Mouse (Mus musculus): ENCODE measurements around the gene Mrs2. TPM values are rescaled to one million over a fixed set of nuclear protein-coding genes. Genes with fewer than 3 reads are reported as not detected.

Mrs2 gene
- total and polyA plus RNA-seq, 3 experiments, result 7.2 to 58.4 (median 21.6) TPM

- peaks cover 8% of the 10 kb centered on the region for H3K27me3 ChIP-seq (ENCODE audit: insufficient read depth, low read length)
- DNase-seq (ENCODE audit: low spot score) (no peak), ATAC-seq (ENCODE audit: extremely low read depth, insufficient number of reproducible peaks, low FRiP score, poor library complexity, severe bottlenecking) (no peak)
- H3K4me1 ChIP-seq (ENCODE audit: insufficient read depth, low read depth, low read length), result no peaks in the 10 kb centered on the region
- no peaks in the 10 kb centered on the region for H3K9me3 ChIP-seq (replicated peaks)
- TF ChIP-seq TAL1 (conservative IDR thresholded peaks at IDR 0.05; ENCODE audit: low read depth, low read length), result no peak
- TF ChIP-seq GATA1 (IDR thresholded peaks at IDR 0.05; ENCODE audit: borderline replicate concordance, low read length), result no peak
- no peak for TF ChIP-seq GATA2 (IDR thresholded peaks at IDR 0.05; ENCODE audit: borderline replicate concordance, low read depth, low read length)
- TF ChIP-seq CTCF (IDR thresholded peaks at IDR 0.05; ENCODE audit: low read depth, low read length), result no peak
- no peak for TF ChIP-seq POLR2AphosphoS5 (IDR thresholded peaks at IDR 0.05; ENCODE audit: insufficient replicate concordance, low read depth, low read length)
- no peak within 1 kb of the TSS for H3K4me3 ChIP-seq (ENCODE audit: low read depth, low read length)
- no peaks in the 10 kb centered on the region for H3K36me3 ChIP-seq (replicated peaks)
These were observed 77.5 kb downstream of the Mrs2 start, which contains the start of gene Gpld1 for GRCm38 (mm10) chr13:24942512-24943282. Gene Gpld1, plus strand, starts transcription at chr13:24943152.

GRCm38 (mm10) chr13:24939472-24939871, 80.7 kb downstream of the Mrs2 start:
- DNase-seq (ENCODE audit: low spot score) (no peak), ATAC-seq (ENCODE audit: extremely low read depth, insufficient number of reproducible peaks, low FRiP score, poor library complexity, severe bottlenecking) (no peak)
- no peak overlapping the region for H3K4me3 ChIP-seq (ENCODE audit: low read depth, low read length)
- H3K4me1 ChIP-seq (ENCODE audit: insufficient read depth, low read depth, low read length), result no peaks in the 10 kb centered on the region
- TF ChIP-seq GATA1 (IDR thresholded peaks at IDR 0.05; ENCODE audit: borderline replicate concordance, low read length), result no peak
- TF ChIP-seq POLR2AphosphoS5 (IDR thresholded peaks at IDR 0.05; ENCODE audit: insufficient replicate concordance, low read depth, low read length), result no peak
- TF ChIP-seq CTCF (IDR thresholded peaks at IDR 0.05; ENCODE audit: low read depth, low read length), result no peak
- no peak for TF ChIP-seq TAL1 (conservative IDR thresholded peaks at IDR 0.05; ENCODE audit: low read depth, low read length)
- no peak for TF ChIP-seq GATA2 (IDR thresholded peaks at IDR 0.05; ENCODE audit: borderline replicate concordance, low read depth, low read length)
- H3K36me3 ChIP-seq (replicated peaks), result no peaks in the 10 kb centered on the region
- no peaks in the 10 kb centered on the region for H3K9me3 ChIP-seq (replicated peaks)
- H3K27me3 ChIP-seq (ENCODE audit: insufficient read depth, low read length), result peaks cover 12% of the 10 kb centered on the region

GRCm38 (mm10) chr13:24938683-24939082, 81.5 kb downstream of the Mrs2 start:
- H3K4me1 ChIP-seq (ENCODE audit: insufficient read depth, low read depth, low read length), result no peaks in the 10 kb centered on the region
- no peaks in the 10 kb centered on the region for H3K36me3 ChIP-seq (replicated peaks)
- H3K9me3 ChIP-seq (replicated peaks), result no peaks in the 10 kb centered on the region
- no peak overlapping the region for H3K4me3 ChIP-seq (ENCODE audit: low read depth, low read length)
- TF ChIP-seq CTCF (IDR thresholded peaks at IDR 0.05; ENCODE audit: low read depth, low read length) (peak; percentile 39; the same call in 1 of the 2 replicates), POLR2AphosphoS5 (IDR thresholded peaks at IDR 0.05; ENCODE audit: insufficient replicate concordance, low read depth, low read length) (no peak)
- DNase-seq (ENCODE audit: low spot score), result peak; percentile 13
- no peak for ATAC-seq (ENCODE audit: extremely low read depth, insufficient number of reproducible peaks, low FRiP score, poor library complexity, severe bottlenecking)
- peaks cover 12% of the 10 kb centered on the region for H3K27me3 ChIP-seq (ENCODE audit: insufficient read depth, low read length)

GRCm38 (mm10) chr13:24937839-24938166, 82.4 kb downstream of the Mrs2 start:
- no peak overlapping the region for H3K4me3 ChIP-seq (ENCODE audit: low read depth, low read length)
- H3K9me3 ChIP-seq (replicated peaks), result no peaks in the 10 kb centered on the region
- ATAC-seq (ENCODE audit: extremely low read depth, insufficient number of reproducible peaks, low FRiP score, poor library complexity, severe bottlenecking) (no peak), DNase-seq (ENCODE audit: low spot score) (no peak)
- H3K36me3 ChIP-seq (replicated peaks), result no peaks in the 10 kb centered on the region
- TF ChIP-seq GATA1 (IDR thresholded peaks at IDR 0.05; ENCODE audit: borderline replicate concordance, low read length), result no peak
- H3K27me3 ChIP-seq (ENCODE audit: insufficient read depth, low read length), result peaks cover 13% of the 10 kb centered on the region
- H3K4me1 ChIP-seq (ENCODE audit: insufficient read depth, low read depth, low read length), result peaks cover 6% of the 10 kb centered on the region; the same call in 1 of the 2 replicates

Other genes with a start within 250 kb of the Mrs2 start
- gene BC005537, start 218.7 kb downstream of the Mrs2 start, total RNA-seq (2014; fragmentation: Nextera tagmentation), result 121 and 168 TPM in 2 replicates
- gene BC005537, start 218.7 kb downstream of the Mrs2 start, total RNA-seq (2017), result 47.1 and 51.4 TPM in 2 replicates
- gene BC005537, start 218.7 kb downstream of the Mrs2 start, polyA plus RNA-seq (2012), result 61.7 and 75.4 TPM in 2 replicates
- 134 TPM in 2 replicates for gene Acot13, start 188.8 kb downstream of the Mrs2 start, total RNA-seq (2014; fragmentation: Nextera tagmentation)
- gene Acot13, start 188.8 kb downstream of the Mrs2 start, total RNA-seq (2017), result 105 and 110 TPM in 2 replicates
- gene Acot13, start 188.8 kb downstream of the Mrs2 start, polyA plus RNA-seq (2012), result 59.2 and 59.6 TPM in 2 replicates
- 84.6 and 95.5 TPM in 2 replicates for gene Tdp2, start 188.7 kb downstream of the Mrs2 start, total RNA-seq (2014; fragmentation: Nextera tagmentation)
- 88.5 and 89.3 TPM in 2 replicates for gene Tdp2, start 188.7 kb downstream of the Mrs2 start, total RNA-seq (2017)
- 49.6 and 77.6 TPM in 2 replicates for gene Tdp2, start 188.7 kb downstream of the Mrs2 start, polyA plus RNA-seq (2012)
- gene D130043K22Rik, start 175.2 kb downstream of the Mrs2 start, total RNA-seq (2014; fragmentation: Nextera tagmentation), result 0.19 TPM in 1 of 2 replicates, not detected in the other
- under 0.01 and 0.55 TPM in 2 replicates for gene D130043K22Rik, start 175.2 kb downstream of the Mrs2 start, total RNA-seq (2017)
- gene D130043K22Rik, start 175.2 kb downstream of the Mrs2 start, polyA plus RNA-seq (2012), result not detected in 2 replicates
- gene Aldh5a1, start 82.7 kb downstream of the Mrs2 start, total RNA-seq (2014; fragmentation: Nextera tagmentation), result not detected in 2 replicates
- 0.05 and 0.06 TPM in 2 replicates for gene Aldh5a1, start 82.7 kb downstream of the Mrs2 start, total RNA-seq (2017)
- not detected in 2 replicates for gene Aldh5a1, start 82.7 kb downstream of the Mrs2 start, polyA plus RNA-seq (2012)
- gene Gpld1, start 77.2 kb downstream of the Mrs2 start, total RNA-seq (2014; fragmentation: Nextera tagmentation), result not detected in 2 replicates
- 0.22 and 0.23 TPM in 2 replicates for gene Gpld1, start 77.2 kb downstream of the Mrs2 start, total RNA-seq (2017)
- 0.01 and 0.02 TPM in 2 replicates for gene Gpld1, start 77.2 kb downstream of the Mrs2 start, polyA plus RNA-seq (2012)
- not detected in 2 replicates for gene Dcdc2a, start 35.6 kb upstream of the Mrs2 start, total RNA-seq (2014; fragmentation: Nextera tagmentation)
- 0.11 and 0.12 TPM in 2 replicates for gene Dcdc2a, start 35.6 kb upstream of the Mrs2 start, total RNA-seq (2017)
- not detected in 2 replicates for gene Dcdc2a, start 35.6 kb upstream of the Mrs2 start, polyA plus RNA-seq (2012)

All from G1E (cell line).